Mouse (Mus musculus): ENCODE results near the gene Hddc2. TPM values are rescaled to one million over a fixed set of nuclear protein-coding genes. Genes with fewer than 3 reads are reported as not detected.

Gene Hddc2
- polyA plus RNA-seq (2014; fragmentation: Illumina TruSeq; extraction: RNeasy Lipid Tissue Mini Kit (QIAGEN cat#74804); ENCODE audit: low read depth, low replicate concordance) = 13.9 TPM

GRCm38 (mm10) chr10:31312865-31313848 is at the start of gene Hddc2:
Hddc2 (plus strand) TSS chr10:31313383.

Other genes with a start within 250 kb of the Hddc2 start
- gene Tpd52l1, start 132.6 kb downstream of the Hddc2 start, polyA plus RNA-seq (2014; fragmentation: Illumina TruSeq; extraction: RNeasy Lipid Tissue Mini Kit (QIAGEN cat#74804); ENCODE audit: low read depth, low replicate concordance) = 27.4 TPM